Mouse (Mus musculus) G1E (cell line): ENCODE data around the gene Rex1bd.

Experiments
- CTCF ChIP-seq: IDR thresholded peaks from 2 replicates; pipeline ENCODE4 v1.5.1; 2012; ENCODE audit warnings: low read depth, low read length, inconsistent platforms, mixed read lengths
- GATA1 ChIP-seq: IDR thresholded peaks from 2 replicates; pipeline ENCODE4 v1.6.1; 2012; ENCODE audit warnings: borderline replicate concordance, low read length, inconsistent platforms, mixed read lengths
- GATA2 ChIP-seq: IDR thresholded peaks from 2 replicates; pipeline ENCODE4 v1.6.1; 2012; ENCODE audit warnings: low read depth, low read length, inconsistent platforms, borderline replicate concordance
- POLR2AphosphoS5 ChIP-seq: IDR thresholded peaks from 2 replicates; pipeline ENCODE4 v1.6.1; 2012; ENCODE audit warnings: low read depth, low read length, inconsistent platforms; ENCODE audit not compliant: insufficient replicate concordance
- TAL1 ChIP-seq: conservative IDR thresholded peaks from 2 replicates; pipeline ENCODE4 v1.6.1; 2012; ENCODE audit warnings: low read depth, low read length, inconsistent platforms, mixed read lengths

DNA sequence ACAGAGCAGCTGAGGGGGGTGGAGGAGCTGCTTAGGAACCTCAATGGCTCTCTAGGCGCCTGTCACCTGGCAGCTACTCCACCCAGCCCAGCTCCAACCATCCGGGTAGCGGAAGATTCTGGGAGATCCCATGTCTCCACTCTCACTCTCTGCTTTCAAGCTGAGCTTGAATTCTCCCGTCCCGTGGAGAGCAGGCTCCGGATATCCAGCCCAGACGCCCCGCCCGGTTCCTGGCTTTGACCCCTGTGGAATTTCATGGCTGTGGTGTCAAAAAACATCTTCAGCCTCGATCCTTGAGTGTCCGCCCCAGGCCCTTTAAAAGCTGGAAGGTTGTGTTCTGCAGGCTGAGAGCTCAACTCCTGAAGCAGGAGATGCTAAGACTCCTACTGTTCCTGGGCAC is 39.8 kb downstream of the Rex1bd start:
- TF ChIP-seq CTCF (no peak), TAL1 (no peak), GATA2 (no peak), GATA1 (no peak), POLR2AphosphoS5 (no peak)
